Mouse (Mus musculus) ES-E14 (cell line): ENCODE results near the gene Klhl10. TPM values are rescaled to one million over a fixed set of nuclear protein-coding genes. Genes with fewer than 3 reads are reported as not detected.

Experiments
- DNase-seq: peaks from one replicate; pipeline ENCODE4 v3.0.0-alpha.2; 2013; ENCODE audit warnings: low read depth, low spot score
- H3K27ac ChIP-seq: 2 replicates; pipeline ENCODE4 v1.5.1; 2012; ENCODE audit warnings: low read depth, mild to moderate bottlenecking, low read length, moderate library complexity, mixed read lengths; ENCODE audit not compliant: poor library complexity, insufficient read depth, severe bottlenecking
- H3K36me3 ChIP-seq: 2 replicates; pipeline ENCODE4 v1.6.1; 2012; ENCODE audit warnings: mild to moderate bottlenecking, low read length, moderate library complexity, mixed read lengths; ENCODE audit not compliant: control insufficient read depth, poor library complexity, insufficient read depth, severe bottlenecking
- H3K4me1 ChIP-seq, 2 experiments: fragments of 150-350 bp in 1 of 2; sonication (generic) in 1 of 2; 2 replicates each; pipeline ENCODE4 v1.6.1; 2012; ENCODE audit warnings: low read length in 2 of 2, mild to moderate bottlenecking in 1 of 2, mixed read lengths in 1 of 2; ENCODE audit not compliant: control insufficient read depth in 2 of 2, insufficient read depth in 2 of 2, poor library complexity in 1 of 2
- H3K4me3 ChIP-seq, 2 experiments: fragments of 150-350 bp in 1 of 2; sonication (generic) in 1 of 2; 2 replicates each; pipeline ENCODE4 v1.5.1; 2012; ENCODE audit warnings: low read length in 2 of 2, low read depth in 1 of 2, mild to moderate bottlenecking in 1 of 2, mixed read lengths in 1 of 2; ENCODE audit not compliant: insufficient read depth in 1 of 2, poor library complexity in 1 of 2, severe bottlenecking in 1 of 2
- H3K9ac ChIP-seq: 2 replicates; pipeline ENCODE4 v1.6.1; 2012; ENCODE audit warnings: low read depth, mild to moderate bottlenecking, low read length, mixed read lengths; ENCODE audit not compliant: poor library complexity, insufficient read depth, severe bottlenecking
- H3K9me3 ChIP-seq: fragments of 150-350 bp; sonication (generic); 2 replicates; pipeline ENCODE4 v1.6.1; 2012; ENCODE audit warnings: low read depth, mild to moderate bottlenecking, low read length; ENCODE audit not compliant: control insufficient read depth, insufficient read depth
- CHD2 ChIP-seq: IDR thresholded peaks from 2 replicates; pipeline ENCODE4 v1.6.1; 2014; ENCODE audit warnings: mild to moderate bottlenecking, low read depth, low read length, inconsistent platforms
- HCFC1 ChIP-seq: IDR thresholded peaks from 2 replicates; pipeline ENCODE4 v1.6.1; 2012; ENCODE audit warnings: low read length, inconsistent platforms, borderline replicate concordance; ENCODE audit not compliant: insufficient read depth
- MAFK ChIP-seq: IDR thresholded peaks from 2 replicates; pipeline ENCODE4 v1.6.1; 2014; ENCODE audit warnings: mild to moderate bottlenecking, low read depth, low read length, inconsistent platforms; ENCODE audit not compliant: insufficient read depth
- ZC3H11A ChIP-seq: IDR thresholded peaks from 2 replicates; pipeline ENCODE4 v1.6.1; 2012; ENCODE audit warnings: low read depth, mild to moderate bottlenecking, inconsistent platforms, low read length, borderline replicate concordance
- ZNF384 ChIP-seq: IDR thresholded peaks from 2 replicates; pipeline ENCODE4 v1.6.1; 2012; ENCODE audit warnings: low read depth, low read length, inconsistent platforms
- in situ Hi-C, 2 experiments: fragments of 600-800 bp; cut with MboI; formaldehyde crosslinking; loops; one replicate each; pipeline ENCODE4 v1.15.1; 2025; ENCODE audit warnings: low sequenced_read_pairs in 2 of 2, inconsistent platforms in 1 of 2; ENCODE audit not compliant: unreplicated experiment in 2 of 2
- total RNA-seq: library from RNA; depleted of rRNA; stranded (reverse); fragments of 300-350 nt; gene quantifications from 2 replicates; pipeline ENCODE4 v1.2.3, GENCODE M21; 2012; rRNA removed

The Klhl10 gene
- total RNA-seq = 1.7 and 2.9 TPM in 2 replicates

DNA sequence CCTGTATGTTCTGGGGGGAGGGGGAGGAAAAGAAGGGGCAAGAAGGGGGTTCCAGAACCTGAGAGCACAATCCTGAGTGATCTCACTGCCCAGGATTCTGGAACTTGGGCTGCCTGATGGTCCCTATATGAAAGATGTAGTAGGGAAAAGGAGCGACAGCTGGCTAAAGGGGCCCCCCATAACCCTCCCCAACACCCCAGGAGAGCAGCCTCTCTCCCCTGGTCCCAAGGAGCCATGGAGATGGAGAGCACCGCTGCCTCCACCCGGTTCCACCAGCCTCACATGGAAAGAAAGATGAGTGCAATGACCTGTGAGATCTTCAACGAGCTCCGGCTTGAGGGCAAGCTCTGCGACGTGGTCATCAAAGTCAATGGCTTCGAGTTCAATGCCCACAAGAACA, at the start of gene Klhl10, which contains the start of gene Nt5c3b:
Klhl10 (plus strand) TSS at position 121 of the 400 bp plus-strand sequence.
Nt5c3b (minus strand) TSS at position 12 of the 400 bp plus-strand sequence.
- no peak for DNase-seq
- Histone ChIP-seq H3K4me1 (peaks cover 3 to 5% of the 10 kb centered on the region in 2 experiments; a peak in 3 of 4 replicates), H3K36me3 (no peaks in the 10 kb centered on the region), H3K9ac (peak within 1 kb of the TSS; percentile 83), H3K4me3 (peak within 1 kb of the TSS; percentile 83 to 91), H3K9me3 (no peaks in the 10 kb centered on the region), H3K27ac (no peak within 1 kb of the TSS)
- no peak for TF ChIP-seq MAFK
- TF ChIP-seq CHD2 = no peak
- TF ChIP-seq HCFC1 = no peak
- TF ChIP-seq ZNF384 = no peak
- TF ChIP-seq ZC3H11A = no peak
- in situ Hi-C loops = no loop called here

DNA sequence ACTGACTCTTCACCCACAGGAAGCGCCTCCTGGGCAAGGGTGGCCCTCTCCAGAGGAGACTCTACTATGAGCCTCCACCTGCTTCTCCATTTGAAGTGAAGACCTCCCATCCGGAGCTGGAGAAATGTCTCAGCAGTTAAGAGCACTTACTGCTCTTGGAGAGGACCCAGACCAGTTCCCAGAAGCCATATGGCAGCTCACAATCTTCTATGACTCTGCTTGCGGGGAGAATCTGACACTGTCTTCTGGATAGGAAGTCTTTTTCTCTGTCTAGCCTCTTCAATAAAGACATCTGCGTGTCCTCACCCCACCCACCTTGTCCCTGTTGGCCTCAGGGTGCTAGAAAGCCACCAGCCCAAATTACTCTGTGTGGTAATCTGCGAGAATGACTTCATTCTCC, 48.8 kb upstream of the Klhl10 start:
- H3K27ac ChIP-seq = no peak overlapping the region
- no peak for DNase-seq
- H3K36me3 ChIP-seq = no peaks in the 10 kb centered on the region
- TF ChIP-seq CHD2 (no peak), ZNF384 (no peak), ZC3H11A (no peak), MAFK (no peak), HCFC1 (no peak)
- no peak overlapping the region for H3K4me3 ChIP-seq
- no peaks in the 10 kb centered on the region for H3K9me3 ChIP-seq
- in situ Hi-C loops = no loop called here
- no peak overlapping the region for H3K9ac ChIP-seq
- H3K4me1 ChIP-seq = peaks cover 13 to 45% of the 10 kb centered on the region in 2 experiments

DNA sequence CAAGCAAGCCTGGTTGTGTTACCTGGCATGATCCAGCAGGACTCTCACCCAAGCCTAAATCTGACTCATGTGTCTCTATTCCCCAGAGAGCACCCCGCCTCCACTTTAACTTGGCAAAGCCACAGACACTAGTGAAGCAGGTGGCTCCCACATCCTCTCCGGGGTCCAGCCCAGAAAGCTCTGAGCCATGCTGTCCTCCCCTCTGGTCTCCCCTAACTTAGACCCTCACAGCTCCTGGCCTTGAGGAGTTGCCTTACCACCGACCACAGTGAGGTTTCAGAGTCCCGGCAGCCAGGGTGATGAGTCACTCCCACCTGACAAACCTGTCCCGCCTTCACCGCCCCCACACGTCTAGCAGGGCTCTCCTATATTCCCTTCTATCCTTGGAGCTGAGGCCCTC, 48.0 kb upstream of the Klhl10 start:
- no peak for TF ChIP-seq CHD2
- no peak for TF ChIP-seq MAFK
- no peak for TF ChIP-seq ZC3H11A
- TF ChIP-seq HCFC1 = no peak
- TF ChIP-seq ZNF384 = no peak
- Histone ChIP-seq H3K4me1 (peaks cover 13 to 42% of the 10 kb centered on the region in 2 experiments), H3K9me3 (no peaks in the 10 kb centered on the region), H3K9ac (no peak overlapping the region), H3K27ac (no peak overlapping the region), H3K36me3 (no peaks in the 10 kb centered on the region), H3K4me3 (no peak overlapping the region)
- in situ Hi-C loops = no loop called here
- DNase-seq = no peak

DNA sequence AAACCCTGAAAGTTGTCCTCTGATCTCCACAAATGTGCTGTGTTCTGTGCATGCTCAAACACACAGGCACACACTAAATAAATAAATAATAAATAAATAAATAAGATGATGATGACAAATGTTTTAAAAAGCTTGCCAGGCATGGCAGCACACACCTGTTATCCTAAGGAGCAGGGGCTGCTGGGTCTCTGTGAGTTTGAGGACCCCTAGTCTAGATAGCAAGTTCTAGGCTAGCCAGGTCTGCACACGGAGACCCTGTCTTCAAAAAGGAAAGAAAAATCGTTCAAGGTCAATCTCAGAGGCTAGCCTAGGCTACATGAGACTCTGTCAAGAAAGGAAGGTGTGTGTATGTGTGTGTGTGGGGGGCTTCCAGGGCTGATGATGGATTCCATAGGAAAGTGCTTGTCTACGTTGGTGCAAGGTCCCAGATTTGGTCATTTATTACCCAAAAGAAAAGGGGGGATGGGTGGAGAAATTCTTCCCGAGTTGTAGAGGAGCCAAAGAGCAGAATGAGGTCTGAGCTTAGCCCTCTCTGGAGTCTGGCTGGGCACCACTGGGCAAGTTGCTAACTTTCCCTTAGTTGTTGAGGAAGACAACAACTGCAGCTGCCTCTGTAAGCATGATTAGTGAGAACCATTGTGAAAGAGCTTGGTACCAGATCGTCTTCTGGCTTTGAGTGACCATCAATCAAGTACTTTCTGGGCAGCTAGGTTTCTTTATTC, 47.2 kb upstream of the Klhl10 start:
- in situ Hi-C loops = no loop called here
- Histone ChIP-seq H3K9me3 (no peaks in the 10 kb centered on the region), H3K4me3 (no peak overlapping the region; a peak in 1 of 4 replicates), H3K27ac (no peak overlapping the region), H3K36me3 (no peaks in the 10 kb centered on the region), H3K9ac (no peak overlapping the region), H3K4me1 (peaks cover 13 to 43% of the 10 kb centered on the region in 2 experiments)
- TF ChIP-seq HCFC1 (no peak), ZNF384 (no peak), ZC3H11A (no peak), CHD2 (no peak), MAFK (no peak)
- DNase-seq = no peak
